Mouse (Mus musculus): ENCODE results near the gene Chst8. TPM values are rescaled to one million over a fixed set of nuclear protein-coding genes. Genes with fewer than 3 reads are reported as not detected.

The Chst8 gene
- polyA plus RNA-seq, 1 experiment from 2014 or later, result 0.91 TPM

Other genes with a start within 250 kb of the Chst8 start
- gene Kctd15, start 156.0 kb downstream of the Chst8 start, polyA plus RNA-seq (2015; fragmentation: Nextera tagmentation; extraction: Ambion mirVana), result 6.5 and 6.7 TPM in 2 replicates
- 43.3 and 45.5 TPM in 2 replicates for gene Pepd, start 99.7 kb upstream of the Chst8 start, polyA plus RNA-seq (2015; fragmentation: Nextera tagmentation; extraction: Ambion mirVana)
- gene Cebpg, start 243.9 kb upstream of the Chst8 start, polyA plus RNA-seq (2015; fragmentation: Nextera tagmentation; extraction: Ambion mirVana), result 16.3 and 19.2 TPM in 2 replicates